Mouse (Mus musculus) CH12.LX (cell line): Measurements from ENCODE around the gene Cyp27b1. TPM values are rescaled to one million over a fixed set of nuclear protein-coding genes. Genes with fewer than 3 reads are reported as not detected.

Experiments
- DNase-seq: peaks from one replicate; pipeline ENCODE4 v3.0.0-alpha.2; 2013; ENCODE audit errors: extremely low read depth
- H3K27ac ChIP-seq: 2 replicates; pipeline ENCODE4 v1.5.1; 2012; ENCODE audit warnings: low read depth, mild to moderate bottlenecking, control low read depth, moderate library complexity; ENCODE audit not compliant: insufficient read depth
- H3K27me3 ChIP-seq: replicated peaks from 2 replicates; pipeline ENCODE3; 2012; ENCODE audit warnings: inconsistent platforms
- H3K36me3 ChIP-seq, 2 experiments: replicated peaks in 1 of 2; 2 replicates each; pipeline versions ENCODE3 to v1.6.1; 2012; ENCODE audit warnings: inconsistent platforms in 1 of 2, low read length in 1 of 2, mild to moderate bottlenecking in 1 of 2, mixed read lengths in 1 of 2, moderate library complexity in 1 of 2; ENCODE audit not compliant: control insufficient read depth in 1 of 2, insufficient read depth in 1 of 2
- H3K4me1 ChIP-seq, 2 experiments: 2 replicates each; pipeline ENCODE4 v1.6.1; 2012; ENCODE audit warnings: inconsistent platforms in 1 of 2, moderate library complexity in 1 of 2; ENCODE audit not compliant: insufficient read depth in 2 of 2, control insufficient read depth in 1 of 2
- H3K4me2 ChIP-seq: 2 replicates; pipeline ENCODE4 v1.6.1; 2012; ENCODE audit warnings: low read depth, mild to moderate bottlenecking, control low read depth; ENCODE audit not compliant: poor library complexity, insufficient read depth, severe bottlenecking
- H3K4me3 ChIP-seq, 3 experiments: fragments of 150-350 bp in 1 of 3; sonication (generic) in 1 of 3; replicated peaks in 1 of 3; 2 replicates each; pipeline versions ENCODE3 to v1.5.1; 2011 to 2012; ENCODE audit warnings: low read depth in 2 of 3, low read length in 2 of 3, mild to moderate bottlenecking in 2 of 3, moderate library complexity in 2 of 3, control low read depth in 1 of 3, improper control_type of control experiment in 1 of 3, inconsistent platforms in 1 of 3, mixed read lengths in 1 of 3; ENCODE audit not compliant: poor library complexity in 1 of 3
- H3K79me2 ChIP-seq: replicated peaks from 2 replicates; pipeline ENCODE4 v1.6.1; 2012; ENCODE audit warnings: mild to moderate bottlenecking, moderate library complexity; ENCODE audit not compliant: control insufficient read depth, poor library complexity, insufficient read depth, severe bottlenecking; ENCODE audit errors: extremely low read depth
- H3K9ac ChIP-seq: 2 replicates; pipeline ENCODE4 v1.6.1; 2012; ENCODE audit warnings: low read depth, mild to moderate bottlenecking, control low read depth, moderate library complexity; ENCODE audit not compliant: insufficient read depth
- H3K9me3 ChIP-seq: replicated peaks from 2 replicates; pipeline ENCODE3; 2012; ENCODE audit warnings: low read length, inconsistent platforms, mixed read lengths
- CHD1 ChIP-seq: IDR thresholded peaks from 2 replicates; pipeline ENCODE4 v1.6.1; 2012; ENCODE audit warnings: low read depth, low read length, improper control_type of control experiment, inconsistent platforms
- CHD2 ChIP-seq: IDR thresholded peaks from 2 replicates; pipeline ENCODE4 v1.6.1; 2011; ENCODE audit warnings: low read length, improper control_type of control experiment
- CTCF ChIP-seq, 2 experiments: IDR thresholded peaks in 1 of 2; conservative IDR thresholded peaks in 1 of 2; 2 replicates each; pipeline ENCODE4 v1.5.1; 2011 to 2012; ENCODE audit warnings: low read depth in 2 of 2, low read length in 2 of 2, improper control_type of control experiment in 1 of 2, inconsistent platforms in 1 of 2, mild to moderate bottlenecking in 1 of 2, moderate library complexity in 1 of 2
- ETS1 ChIP-seq: conservative IDR thresholded peaks from 2 replicates; pipeline ENCODE4 v1.6.1; 2012; ENCODE audit warnings: low read depth, mild to moderate bottlenecking, inconsistent platforms, low read length, improper control_type of control experiment, moderate library complexity
- GABPA ChIP-seq: IDR thresholded peaks from 2 replicates; pipeline ENCODE4 v1.6.1; 2012; ENCODE audit warnings: low read depth, low read length, improper control_type of control experiment, inconsistent platforms; ENCODE audit not compliant: insufficient replicate concordance
- HCFC1 ChIP-seq: IDR thresholded peaks from 2 replicates; pipeline ENCODE4 v1.6.1; 2012; ENCODE audit warnings: low read depth, mild to moderate bottlenecking, inconsistent platforms, low read length, improper control_type of control experiment
- IRF4 ChIP-seq: IDR thresholded peaks from 2 replicates; pipeline ENCODE4 v1.6.1; 2014; ENCODE audit warnings: low read depth, mild to moderate bottlenecking, inconsistent platforms, low read length, improper control_type of control experiment
- JUN ChIP-seq: IDR thresholded peaks from 2 replicates; pipeline ENCODE4 v1.6.1; 2011; ENCODE audit warnings: low read depth, mild to moderate bottlenecking, low read length, improper control_type of control experiment, moderate library complexity; ENCODE audit not compliant: insufficient read depth
- KAT2A ChIP-seq: IDR thresholded peaks from 2 replicates; pipeline ENCODE4 v1.6.1; 2012; ENCODE audit warnings: low read length, improper control_type of control experiment, inconsistent platforms; ENCODE audit not compliant: insufficient replicate concordance
- MAFK ChIP-seq: IDR thresholded peaks from 2 replicates; pipeline ENCODE4 v1.6.1; 2011; ENCODE audit warnings: low read length, improper control_type of control experiment; ENCODE audit not compliant: insufficient replicate concordance
- MYC ChIP-seq: IDR thresholded peaks from 2 replicates; pipeline ENCODE4 v1.6.1; 2011; ENCODE audit warnings: low read depth, mild to moderate bottlenecking, improper control_type of control experiment, low read length
- NELFE ChIP-seq: IDR thresholded peaks from 2 replicates; pipeline ENCODE4 v1.6.1; 2011; ENCODE audit warnings: low read depth, low read length, improper control_type of control experiment
- NRF1 ChIP-seq: IDR thresholded peaks from 2 replicates; pipeline ENCODE4 v1.6.1; 2014; ENCODE audit warnings: low read depth, mild to moderate bottlenecking, inconsistent platforms, low read length, improper control_type of control experiment, moderate library complexity
- POLR2A ChIP-seq: IDR thresholded peaks from 2 replicates; pipeline ENCODE4 v1.6.1; 2011; ENCODE audit warnings: low read depth, mild to moderate bottlenecking, improper control_type of control experiment, low read length
- RAD21 ChIP-seq: IDR thresholded peaks from 2 replicates; pipeline ENCODE4 v1.6.1; 2011; ENCODE audit warnings: low read depth, mild to moderate bottlenecking, low read length, improper control_type of control experiment, moderate library complexity
- RCOR1 ChIP-seq: conservative IDR thresholded peaks from 2 replicates; pipeline ENCODE4 v1.6.1; 2012; ENCODE audit warnings: low read depth, mild to moderate bottlenecking, inconsistent platforms, low read length, improper control_type of control experiment
- TBP ChIP-seq: conservative IDR thresholded peaks from 2 replicates; pipeline ENCODE4 v1.6.1; 2011; ENCODE audit warnings: low read depth, low read length, improper control_type of control experiment
- TCF12 ChIP-seq: IDR thresholded peaks from 2 replicates; pipeline ENCODE4 v1.6.1; 2014; ENCODE audit warnings: low read depth, mild to moderate bottlenecking, inconsistent platforms, low read length, improper control_type of control experiment
- UBTF ChIP-seq: IDR thresholded peaks from 2 replicates; pipeline ENCODE4 v1.6.1; 2012; ENCODE audit warnings: low read depth, mild to moderate bottlenecking, inconsistent platforms, low read length, improper control_type of control experiment, moderate library complexity
- USF1 ChIP-seq: IDR thresholded peaks from 2 replicates; pipeline ENCODE4 v1.6.1; 2014; ENCODE audit warnings: low read depth, mild to moderate bottlenecking, inconsistent platforms, low read length, improper control_type of control experiment
- USF2 ChIP-seq: conservative IDR thresholded peaks from 2 replicates; pipeline ENCODE4 v1.6.1; 2011; ENCODE audit warnings: low read depth, low read length, improper control_type of control experiment
- ZMIZ1 ChIP-seq: IDR thresholded peaks from 2 replicates; pipeline ENCODE4 v1.6.1; 2012; ENCODE audit warnings: low read depth, mild to moderate bottlenecking, inconsistent platforms, low read length, improper control_type of control experiment
- dilution Hi-C: fragments of 300-500 bp; cut with MboI; formaldehyde crosslinking; loops from 2 replicates; pipeline ENCODE4 v1.14.3; 2020; ENCODE audit warnings: low sequenced_read_pairs; ENCODE audit not compliant: extremely low pct_unique_long_range_greater_than_20kb, extremely low pct_ligation_motif_present
- in situ Hi-C: fragments of 300-500 bp; cut with MboI; formaldehyde crosslinking; loops from 3 replicates; pipeline ENCODE4 v1.14.3; 2019; ENCODE audit warnings: low sequenced_read_pairs, low pct_ligation_motif_present, low pct_unique_long_range_greater_than_20kb, mixed read lengths
- polyA plus RNA-seq: library from polyadenylated mRNA; unstranded; fragments of >175 nt; gene quantifications from 2 replicates; pipeline ENCODE4 v1.2.1, GENCODE M21; 2012; ENCODE audit warnings: low read depth; ENCODE audit not compliant: insufficient read length
- total RNA-seq, 2 experiments: library from RNA; depleted of rRNA; stranded (reverse); fragments of 300-350 nt in 1 of 2; fragments of >200 nt in 1 of 2; gene quantifications; 2 replicates each; pipeline ENCODE4 v1.2.3; 2012 to 2014

Cyp27b1 gene
- total and polyA plus RNA-seq, 3 experiments = 0.32 to 1.4 (median 0.42) TPM

GRCm38 (mm10) chr10:127002056-127002455 lies 46.0 kb upstream of the Cyp27b1 start:
- Histone ChIP-seq H3K4me1 (peaks cover 6 to 55% of the 10 kb centered on the region in 2 experiments), H3K36me3 (peaks cover 12 to 45% of the 10 kb centered on the region in 2 experiments), H3K27me3 (no peaks in the 10 kb centered on the region), H3K79me2 (no peaks in the 10 kb centered on the region), H3K4me3 (peak overlapping the region in 1 of 3 experiments; percentile 6), H3K4me2 (no peak overlapping the region), H3K9ac (no peak overlapping the region), H3K9me3 (no peaks in the 10 kb centered on the region), H3K27ac (no peak overlapping the region)
- dilution Hi-C loops = no loop called here
- peak; percentile 33 for DNase-seq
- TF ChIP-seq CHD1 (no peak), TBP (no peak), HCFC1 (no peak), NELFE (no peak), NRF1 (no peak), RCOR1 (no peak), KAT2A (no peak), GABPA (no peak), JUN (no peak), RAD21 (no peak), UBTF (no peak), MAFK (no peak), CHD2 (no peak)
- in situ Hi-C loops = no loop called here

DNA sequence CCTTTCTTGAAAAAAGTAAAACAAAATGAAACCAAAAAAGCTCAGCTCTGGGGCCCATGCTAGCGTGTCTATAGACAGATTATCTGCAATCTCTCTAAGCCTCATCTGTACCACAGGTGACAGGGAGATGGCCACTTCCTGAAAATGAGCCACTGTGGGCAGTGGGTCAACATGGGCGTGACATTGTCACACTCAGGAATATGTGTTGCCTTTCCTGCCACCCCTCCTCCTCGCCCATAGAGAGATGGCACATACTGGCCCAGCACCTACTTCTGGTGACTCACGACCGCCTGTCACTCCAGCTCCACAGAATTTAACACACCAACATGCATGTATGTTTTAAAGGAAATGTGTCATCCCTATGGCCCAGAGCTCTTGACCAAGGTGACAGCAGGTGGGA lies 45.3 kb upstream of the Cyp27b1 start:
- no peaks in the 10 kb centered on the region for H3K79me2 ChIP-seq
- no peak overlapping the region for H3K27ac ChIP-seq
- no peak overlapping the region for H3K9ac ChIP-seq
- no peak overlapping the region for H3K4me2 ChIP-seq
- in situ Hi-C loops = no loop called here
- no peak for TF ChIP-seq CHD2
- no peak for TF ChIP-seq CTCF (conservative IDR thresholded peaks at IDR 0.05 in 1 of 2, IDR thresholded peaks at IDR 0.05 in 1 of 2; ENCODE audit: low read depth in 2 of 2, low read length in 2 of 2)
- no peak for TF ChIP-seq TBP
- TF ChIP-seq TCF12 = no peak
- TF ChIP-seq ETS1 = no peak
- no peak for TF ChIP-seq HCFC1
- no peak for TF ChIP-seq MYC
- TF ChIP-seq POLR2A = no peak
- TF ChIP-seq IRF4 = no peak
- TF ChIP-seq USF1 = no peak
- no peak for TF ChIP-seq USF2
- no peak for TF ChIP-seq UBTF
- TF ChIP-seq ZMIZ1 = no peak
- TF ChIP-seq, all 38 proteins: peak for 0
- Histone ChIP-seq H3K4me1 (peaks cover 6 to 48% of the 10 kb centered on the region in 2 experiments), H3K27me3 (no peaks in the 10 kb centered on the region), H3K4me3 (no peak overlapping the region), H3K36me3 (peaks cover 6 to 43% of the 10 kb centered on the region in 2 experiments), H3K9me3 (no peaks in the 10 kb centered on the region)
- dilution Hi-C loops = no loop called here
- no peak for DNase-seq
